Mouse (Mus musculus) spleen, adult 2 months (tissue): Measurements from ENCODE around the gene Plcl1. TPM values are rescaled to one million over a fixed set of nuclear protein-coding genes. Genes with fewer than 3 reads are reported as not detected.

Experiments
- DNase-seq, 2 experiments: peaks; one replicate each; pipeline versions ENCODE4 v3.0.0 to v3.0.0-alpha.2; 2012 to 2021; ENCODE audit warnings: low spot score in 2 of 2, low read depth in 1 of 2
- H3K27ac ChIP-seq: fragments of 200-500 bp; 2 replicates; pipeline ENCODE4 v1.5.1; 2012; ENCODE audit warnings: low read length, inconsistent platforms; ENCODE audit not compliant: insufficient read depth
- H3K27me3 ChIP-seq: fragments of 200-500 bp; 2 replicates; pipeline ENCODE4 v1.6.1; 2012; ENCODE audit warnings: mild to moderate bottlenecking, moderate library complexity, low read length, inconsistent platforms; ENCODE audit not compliant: control insufficient read depth, insufficient read depth
- H3K36me3 ChIP-seq: fragments of 200-500 bp; 2 replicates; pipeline ENCODE4 v1.6.1; 2012; ENCODE audit warnings: mild to moderate bottlenecking, low read length, inconsistent platforms; ENCODE audit not compliant: control insufficient read depth, insufficient read depth
- H3K4me1 ChIP-seq: fragments of 200-500 bp; 2 replicates; pipeline ENCODE4 v1.6.1; 2011; ENCODE audit warnings: inconsistent platforms; ENCODE audit not compliant: control insufficient read depth, insufficient read depth, insufficient read length
- H3K4me3 ChIP-seq: fragments of 200-500 bp; 2 replicates; pipeline ENCODE4 v1.5.1; 2011; ENCODE audit warnings: mild to moderate bottlenecking, inconsistent platforms; ENCODE audit not compliant: insufficient read depth, insufficient read length; ENCODE audit errors: extremely low read depth
- CTCF ChIP-seq: fragments of 200-500 bp; IDR thresholded peaks from 2 replicates; pipeline ENCODE4 v1.5.1; 2011; ENCODE audit warnings: mild to moderate bottlenecking, inconsistent platforms; ENCODE audit not compliant: insufficient read depth, insufficient read length, insufficient replicate concordance; ENCODE audit errors: extremely low read depth
- POLR2A ChIP-seq: fragments of 200-500 bp; IDR thresholded peaks from 2 replicates; pipeline ENCODE4 v1.6.1; 2011; ENCODE audit warnings: low read depth, low read length, inconsistent platforms
- WGBS: fragments of 180-500 bp; shearing (Covaris S2); methylation state at CpG from one replicate; pipeline ENCODE4 v1.1.7; 2018; 5-methylcytosine and 5-hydroxymethylcytosine counted together
- polyA plus RNA-seq: library from polyadenylated mRNA; depleted of rRNA; stranded (reverse); fragments of >200 nt; gene quantifications from 2 replicates; pipeline ENCODE4 v1.2.3, GENCODE M21; 2012

Plcl1 gene
- polyA plus RNA-seq, 1 experiment = 0.49 TPM

- TF ChIP-seq CTCF (no peak), POLR2A (no peak)
- no peak for DNase-seq
- no peaks in the 10 kb centered on the region for H3K4me1 ChIP-seq
- WGBS = 38% methylated on average over 5 of the region's 5 CpGs
- no peaks in the 10 kb centered on the region for H3K27me3 ChIP-seq
- no peak overlapping the region for H3K4me3 ChIP-seq
- H3K36me3 ChIP-seq = no peaks in the 10 kb centered on the region
- H3K27ac ChIP-seq = no peak overlapping the region
Measured at GRCm38 (mm10) chr1:55436589-55436988, 30.9 kb downstream of the Plcl1 start.

- DNase-seq = no peak
- no peak overlapping the region for H3K4me3 ChIP-seq
- 50% methylated on average over 8 of the region's 8 CpGs for whole genome bisulfite sequencing
Measured at GRCm38 (mm10) chr1:55437095-55437494, 31.4 kb downstream of the Plcl1 start.

GRCm38 (mm10) chr1:55438617-55439016, 32.9 kb downstream of the Plcl1 start:
- 88% methylated on average over 4 of the region's 4 CpGs for WGBS
- no peak for DNase-seq

More at GRCm38 (mm10) chr1:55437095-55437494, 31.4 kb downstream of the Plcl1 start:
- Histone ChIP-seq H3K27ac (no peak overlapping the region), H3K36me3 (no peaks in the 10 kb centered on the region), H3K4me1 (no peaks in the 10 kb centered on the region), H3K27me3 (no peaks in the 10 kb centered on the region)
- TF ChIP-seq POLR2A (no peak), CTCF (no peak)

GRCm38 (mm10) chr1:55445043-55445688, 39.4 kb downstream of the Plcl1 start:
- DNase-seq = no peak
- no peak overlapping the region for H3K4me3 ChIP-seq
- H3K27me3 ChIP-seq = no peaks in the 10 kb centered on the region
- no peaks in the 10 kb centered on the region for H3K4me1 ChIP-seq
- H3K27ac ChIP-seq = no peak overlapping the region
- H3K36me3 ChIP-seq = no peaks in the 10 kb centered on the region
- WGBS = 89% methylated on average over 6 of the region's 6 CpGs
- TF ChIP-seq CTCF = no peak
- TF ChIP-seq POLR2A = no peak

More at GRCm38 (mm10) chr1:55438617-55439016, 32.9 kb downstream of the Plcl1 start:
- Histone ChIP-seq H3K27me3 (no peaks in the 10 kb centered on the region), H3K4me1 (no peaks in the 10 kb centered on the region), H3K36me3 (no peaks in the 10 kb centered on the region), H3K4me3 (no peak overlapping the region), H3K27ac (no peak overlapping the region)
- no peak for TF ChIP-seq POLR2A
- no peak for TF ChIP-seq CTCF

GRCm38 (mm10) chr1:55445689-55446044, 39.9 kb downstream of the Plcl1 start:
- H3K27ac ChIP-seq = no peak overlapping the region
- no peak overlapping the region for H3K4me3 ChIP-seq
- H3K27me3 ChIP-seq = no peaks in the 10 kb centered on the region
- DNase-seq = no peak
- H3K4me1 ChIP-seq = no peaks in the 10 kb centered on the region
- H3K36me3 ChIP-seq = no peaks in the 10 kb centered on the region
- WGBS = 76% methylated on average over 3 of the region's 3 CpGs
- TF ChIP-seq POLR2A (no peak), CTCF (no peak)

GRCm38 (mm10) chr1:55446273-55446672, 40.6 kb downstream of the Plcl1 start:
- H3K4me3 ChIP-seq = no peak overlapping the region
- 65% methylated on average over 5 of the region's 5 CpGs for WGBS
- H3K27ac ChIP-seq = no peak overlapping the region
- H3K27me3 ChIP-seq = no peaks in the 10 kb centered on the region
- TF ChIP-seq CTCF (no peak), POLR2A (no peak)
- no peaks in the 10 kb centered on the region for H3K4me1 ChIP-seq
- DNase-seq = no peak
- H3K36me3 ChIP-seq = no peaks in the 10 kb centered on the region

- 64% methylated on average over 2 of the region's 2 CpGs for WGBS
- Histone ChIP-seq H3K27ac (no peak overlapping the region), H3K36me3 (no peaks in the 10 kb centered on the region), H3K4me1 (no peaks in the 10 kb centered on the region), H3K27me3 (no peaks in the 10 kb centered on the region), H3K4me3 (no peak overlapping the region)
- no peak for TF ChIP-seq POLR2A
- TF ChIP-seq CTCF = no peak
- DNase-seq = no peak
Measured at GRCm38 (mm10) chr1:55446876-55447275, 41.2 kb downstream of the Plcl1 start.

- no peak overlapping the region for H3K27ac ChIP-seq
- WGBS = 92% methylated on average over 2 of the region's 2 CpGs
- H3K4me1 ChIP-seq = no peaks in the 10 kb centered on the region
- no peak for DNase-seq
- H3K27me3 ChIP-seq = no peaks in the 10 kb centered on the region
- H3K4me3 ChIP-seq = no peak overlapping the region
- TF ChIP-seq POLR2A (no peak), CTCF (no peak)
- H3K36me3 ChIP-seq = no peaks in the 10 kb centered on the region
Measured at GRCm38 (mm10) chr1:55447661-55448060, 41.9 kb downstream of the Plcl1 start.
